In genomic region chr11:32250880-32251763, GRCm38 (mm10) we compare ENCODE assay signal across 12 mouse cellular contexts. TPM values are rescaled to one million over a fixed set of nuclear protein-coding genes. Genes with fewer than 3 reads are reported as not detected.
A peak's percentile ranks its signal among the peaks of the same experiment; 100 is the strongest.
DNase-seq lines count a peak whose midpoint lies in the region; ATAC-seq and TF ChIP-seq lines count a peak whose summit lies in the region.
"Had no signal": no experiment of that assay in that cellular context is flagged by ENCODE, and none has a peak within 500 bp of the region (broad histone marks: within the 10 kb centered on the region; RNA-seq: fewer than 3 reads in every experiment).

No protein-coding gene starts in this region.

- H3K36me3 ChIP-seq in lung, embryonic 15.5 days, result peaks cover 45% of the 10 kb centered on the region
- peaks cover 64% of the 10 kb centered on the region for H3K36me3 ChIP-seq in intestine, postnatal 0 days (ENCODE audit: control insufficient read depth, insufficient read depth)

- ATAC-seq in lung, embryonic 15.5 days (ENCODE audit: borderline replicate concordance, extremely low read depth, low FRiP score, low TSS enrichment), result peak; percentile 39; the same call in 1 of the 2 replicates
- peak; percentile 43; the same call in 1 of the 2 replicates for ATAC-seq in intestine, postnatal 0 days

- TF ChIP-seq CTCF in intestine, postnatal 0 days (IDR thresholded peaks at IDR 0.05; ENCODE audit: low read depth), result no peak

- 88% methylated on average over 8 of the region's 8 CpGs for WGBS in lung, embryonic 15.5 days
- WGBS in intestine, postnatal 0 days, result 77% methylated on average over 8 of the region's 8 CpGs

- H3K4me2 ChIP-seq in lung, embryonic 15.5 days, result no peak overlapping the region
- no peak overlapping the region for H3K4me2 ChIP-seq in intestine, postnatal 0 days (replicated peaks; ENCODE audit: low read depth)
- H3K4me2 ChIP-seq: hindbrain, embryonic 12.5 days; neural tube, embryonic 12.5 days had no signal

- no peak overlapping the region for H3K4me3 ChIP-seq in lung, embryonic 15.5 days
- H3K4me3 ChIP-seq in intestine, postnatal 0 days (ENCODE audit: low read depth, low read length), result no peak overlapping the region
- H3K4me3 ChIP-seq: hindbrain, embryonic 12.5 days; neural tube, embryonic 12.5 days had no signal

- H3K9ac ChIP-seq in lung, embryonic 15.5 days, result no peak overlapping the region
- H3K9ac ChIP-seq in intestine, postnatal 0 days (ENCODE audit: low read depth, low read length), result no peak overlapping the region
- H3K9ac ChIP-seq: hindbrain, embryonic 12.5 days; neural tube, embryonic 12.5 days had no signal

- no peak overlapping the region for H3K27ac ChIP-seq in lung, embryonic 15.5 days
- no peak overlapping the region for H3K27ac ChIP-seq in intestine, postnatal 0 days (ENCODE audit: low read depth, low read length)
- H3K27ac ChIP-seq: hindbrain, embryonic 12.5 days; neural tube, embryonic 12.5 days had no signal

- DNase-seq in adrenal gland, adult (ENCODE audit: inconsistent age in 2 of 2, low spot score in 1 of 2), result peak; percentile 47 to 69
- no peak for DNase-seq in adrenal gland, adult 18-20 months (ENCODE audit: low spot score in 2 of 2)
- DNase-seq in lung, postnatal 36 days, result no peak
- peak; percentile 70 to 85 for DNase-seq in spleen, postnatal 36 days (ENCODE audit: low spot score in 2 of 2)
- DNase-seq in cerebellum, adult 18-20 months, result no peak
- no peak for DNase-seq in right cerebral cortex, postnatal 25 days
- DNase-seq: cerebellum, postnatal 10 days; layer of hippocampus, adult 9-11 months had no signal

- H3K27me3 ChIP-seq in lung, embryonic 15.5 days, result no peaks in the 10 kb centered on the region
- no peaks in the 10 kb centered on the region for H3K27me3 ChIP-seq in intestine, postnatal 0 days (replicated peaks; ENCODE audit: control insufficient read depth, insufficient read depth, low read length)
- H3K27me3 ChIP-seq: hindbrain, embryonic 12.5 days; neural tube, embryonic 12.5 days had no signal

- no peaks in the 10 kb centered on the region for H3K4me1 ChIP-seq in lung, embryonic 15.5 days
- no peaks in the 10 kb centered on the region for H3K4me1 ChIP-seq in intestine, postnatal 0 days (replicated peaks; ENCODE audit: control insufficient read depth, insufficient read depth, low read length)
- H3K4me1 ChIP-seq: hindbrain, embryonic 12.5 days; neural tube, embryonic 12.5 days had no signal

- H3K9me3 ChIP-seq in lung, embryonic 15.5 days, result no peaks in the 10 kb centered on the region
- H3K9me3 ChIP-seq in intestine, postnatal 0 days (ENCODE audit: control insufficient read depth), result no peaks in the 10 kb centered on the region
- H3K9me3 ChIP-seq: hindbrain, embryonic 12.5 days; neural tube, embryonic 12.5 days had no signal

RNA-seq across cellular contexts. Expression of gene Nprl3, which starts 16.4 kb away (rescaled TPM):
- total RNA-seq in adrenal gland, adult 18-20 months (2021), result 10 to 100 TPM; 52.8 to 64.2 TPM
- 41.6 and 46.9 TPM in 2 replicates for polyA plus RNA-seq in lung, embryonic 15.5 days (2015; fragmentation: Nextera tagmentation; extraction: Ambion mirVana)
- polyA plus RNA-seq in intestine, postnatal 0 days (2015; fragmentation: Nextera tagmentation; extraction: Ambion mirVana), result 19.8 and 20.7 TPM in 2 replicates

RNA-seq across cellular contexts. Expression of gene Mpg, which starts 24.8 kb away (rescaled TPM):
- total RNA-seq in adrenal gland, adult 18-20 months (2021), result 10 to 100 TPM; 17.1 to 20.3 TPM
- 37.7 and 37.8 TPM in 2 replicates for polyA plus RNA-seq in lung, embryonic 15.5 days (2015; fragmentation: Nextera tagmentation; extraction: Ambion mirVana)
- polyA plus RNA-seq in intestine, postnatal 0 days (2015; fragmentation: Nextera tagmentation; extraction: Ambion mirVana), result 19.2 and 20.9 TPM in 2 replicates

RNA-seq across cellular contexts. Expression of gene Hba-x, which starts 25.1 kb away (rescaled TPM):
- not detected for total RNA-seq in adrenal gland, adult 18-20 months (2021)
- polyA plus RNA-seq in lung, embryonic 15.5 days (2015; fragmentation: Nextera tagmentation; extraction: Ambion mirVana), result 160 and 236 TPM in 2 replicates
- 0.23 TPM in 1 of 2 replicates, not detected in the other for polyA plus RNA-seq in intestine, postnatal 0 days (2015; fragmentation: Nextera tagmentation; extraction: Ambion mirVana)

RNA-seq across cellular contexts. Expression of gene Rhbdf1, which starts 29.0 kb away (rescaled TPM):
- 10 to 100 TPM; 22.8 to 28.8 TPM for total RNA-seq in adrenal gland, adult 18-20 months (2021)
- 62.5 and 67.4 TPM in 2 replicates for polyA plus RNA-seq in lung, embryonic 15.5 days (2015; fragmentation: Nextera tagmentation; extraction: Ambion mirVana)
- 20.7 and 26.1 TPM in 2 replicates for polyA plus RNA-seq in intestine, postnatal 0 days (2015; fragmentation: Nextera tagmentation; extraction: Ambion mirVana)

RNA-seq across cellular contexts. Expression of gene Hba-a1, which starts 32.2 kb away (rescaled TPM):
- total RNA-seq in adrenal gland, adult 18-20 months (2021), result 1,000 to 10,000 TPM; 1,892 to 5,977 TPM
- polyA plus RNA-seq in lung, embryonic 15.5 days (2015; fragmentation: Nextera tagmentation; extraction: Ambion mirVana), result 7,834 and 8,642 TPM in 2 replicates
- 405 and 624 TPM in 2 replicates for polyA plus RNA-seq in intestine, postnatal 0 days (2015; fragmentation: Nextera tagmentation; extraction: Ambion mirVana)

Comparison
In these comparisons a context has a peak if more than half of its experiments do, and no peak if none do; other contexts are left out.
1. DNase-seq: peak in adrenal gland, adult (2 of 2) and spleen, postnatal 36 days (2 of 2); none in adrenal gland, adult 18-20 months (0 of 2), lung, postnatal 36 days (single experiment), cerebellum, adult 18-20 months (0 of 2) and right cerebral cortex, postnatal 25 days (single experiment).
2. RNA of gene Hba-x, which starts 25.1 kb away (polyA plus RNA-seq): 160 to 236 TPM in lung, embryonic 15.5 days; 0.23 TPM in intestine, postnatal 0 days; every median in the first group is over 100 times any median in the second.